Mouse (Mus musculus) cerebellum, adult 2 months (tissue): ENCODE results near the gene Frmd4a. TPM values are rescaled to one million over a fixed set of nuclear protein-coding genes. Genes with fewer than 3 reads are reported as not detected.

Experiments used
- DNase-seq, 2 experiments: peaks; one replicate each; pipeline ENCODE4 v3.0.0; 2021
- H3K27ac ChIP-seq: fragments of 200-500 bp; 2 replicates; pipeline ENCODE4 v1.5.1; 2012; ENCODE audit warnings: low read length, control low read depth, inconsistent platforms; ENCODE audit not compliant: insufficient read depth
- H3K27me3 ChIP-seq: fragments of 200-500 bp; 2 replicates; pipeline ENCODE4 v1.6.1; 2012; ENCODE audit warnings: inconsistent platforms, mild to moderate bottlenecking, low read length, moderate library complexity; ENCODE audit not compliant: control insufficient read depth, insufficient read depth
- H3K4me1 ChIP-seq: fragments of 200-500 bp; 2 replicates; pipeline ENCODE4 v1.6.1; 2011; ENCODE audit warnings: low read length; ENCODE audit not compliant: control insufficient read depth, insufficient read depth
- H3K4me3 ChIP-seq: fragments of 200-500 bp; replicated peaks from 2 replicates; pipeline ENCODE3; 2011; ENCODE audit warnings: mild to moderate bottlenecking, low read depth, low read length, control low read depth; ENCODE audit not compliant: insufficient read depth
- CTCF ChIP-seq: fragments of 200-500 bp; IDR thresholded peaks from 2 replicates; pipeline ENCODE4 v1.5.1; 2011; ENCODE audit warnings: low read depth, mild to moderate bottlenecking, control low read depth, low read length, moderate library complexity, borderline replicate concordance; ENCODE audit not compliant: insufficient read depth
- POLR2A ChIP-seq: fragments of 200-500 bp; IDR thresholded peaks from 2 replicates; pipeline ENCODE4 v1.6.1; 2011; ENCODE audit warnings: low read length, control low read depth, borderline replicate concordance; ENCODE audit not compliant: insufficient read depth
- WGBS: fragments of 180-500 bp; shearing (Covaris S2); methylation state at CpG from one replicate; pipeline ENCODE4 v1.1.7; 2018; 5-methylcytosine and 5-hydroxymethylcytosine counted together
- polyA plus RNA-seq: library from polyadenylated mRNA; depleted of rRNA; stranded (reverse); fragments of >200 nt; gene quantifications from 2 replicates; pipeline ENCODE4 v1.2.3, GENCODE M21; 2012

Frmd4a gene
- polyA plus RNA-seq, 1 experiment, result 33.6 TPM

DNA sequence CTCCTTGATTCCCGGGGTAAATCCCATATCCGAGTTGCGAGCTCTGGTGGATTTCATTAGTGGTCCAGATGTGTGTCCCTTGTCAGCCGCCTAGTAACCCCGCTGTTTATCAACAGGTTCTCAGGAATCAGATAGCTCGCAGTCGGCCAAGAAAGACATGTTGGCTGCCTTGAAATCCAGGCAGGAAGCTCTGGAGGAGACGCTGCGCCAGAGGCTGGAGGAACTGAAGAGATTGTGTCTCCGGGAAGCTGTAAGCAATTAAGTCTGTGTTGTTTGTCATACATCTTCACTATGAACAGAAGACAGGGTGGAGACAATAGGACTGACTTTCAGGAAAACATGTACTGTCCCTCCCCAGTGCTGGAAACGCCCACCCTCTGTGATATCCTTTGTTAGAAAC lies 568.7 kb downstream of the Frmd4a start:
- DNase-seq, result no peak
- TF ChIP-seq POLR2A (no peak), CTCF (no peak)
- H3K4me1 ChIP-seq, result no peaks in the 10 kb centered on the region
- H3K27me3 ChIP-seq, result no peaks in the 10 kb centered on the region
- WGBS, result 80% methylated on average over 11 of the region's 11 CpGs
- no peak overlapping the region for H3K4me3 ChIP-seq
- H3K27ac ChIP-seq, result no peak overlapping the region

DNA sequence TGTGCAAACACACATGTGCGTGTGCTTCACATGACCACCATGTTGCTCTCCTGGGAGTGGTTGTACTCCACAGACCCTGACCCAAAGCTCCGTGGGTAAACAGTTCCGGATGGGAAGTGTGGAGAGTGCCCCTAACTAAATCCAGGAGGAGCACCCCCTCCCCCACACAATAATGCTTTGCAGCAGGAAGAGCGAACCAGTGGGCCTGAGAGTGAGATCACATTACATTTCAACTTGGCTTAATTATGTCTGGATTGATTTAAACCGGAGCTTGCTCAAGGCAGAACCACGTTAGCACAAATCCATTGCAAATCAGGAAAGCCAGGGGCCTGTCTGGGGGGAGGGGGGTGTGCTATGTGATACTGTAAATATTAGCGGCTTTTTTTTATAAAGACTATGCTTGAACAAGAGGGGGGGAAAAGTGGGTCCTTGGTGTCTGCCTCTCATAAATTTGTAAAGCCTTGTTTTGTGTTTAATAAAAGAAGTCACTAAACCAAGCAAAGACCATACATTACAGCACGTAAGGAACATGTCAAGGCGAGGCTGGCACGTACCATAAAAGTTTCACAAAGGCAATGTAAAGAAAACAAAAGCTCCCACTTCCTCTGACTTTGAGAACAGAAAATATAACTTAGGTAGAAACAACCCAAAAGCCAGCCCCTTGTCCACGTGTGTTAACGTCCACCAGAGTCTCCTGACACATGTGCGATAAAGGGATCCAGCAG lies 570.3 kb downstream of the Frmd4a start:
- no peak for DNase-seq
- WGBS, result 92% methylated on average over 13 of the region's 13 CpGs
- TF ChIP-seq POLR2A (no peak), CTCF (no peak)
- Histone ChIP-seq H3K4me1 (no peaks in the 10 kb centered on the region), H3K27ac (no peak overlapping the region), H3K4me3 (no peak overlapping the region), H3K27me3 (no peaks in the 10 kb centered on the region)

DNA sequence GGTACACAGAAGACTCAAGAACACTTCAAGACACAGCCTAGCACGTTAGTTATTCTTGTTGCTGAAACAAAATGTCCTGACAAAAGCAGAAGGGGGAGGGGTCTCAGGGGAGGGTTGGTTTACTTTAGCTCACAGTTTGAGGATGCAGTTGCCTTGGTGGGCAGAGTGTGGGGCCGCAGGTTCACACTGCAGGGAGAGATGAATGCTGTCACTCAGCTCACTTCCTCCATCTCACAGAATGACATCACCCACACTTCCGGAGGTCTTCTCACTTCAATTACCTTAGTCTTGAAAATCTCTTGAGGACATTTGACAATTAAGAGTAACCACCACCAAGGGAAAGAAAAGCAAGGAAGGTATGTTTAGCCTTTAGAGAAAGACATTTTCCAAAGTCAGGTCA lies 574.1 kb downstream of the Frmd4a start:
- Histone ChIP-seq H3K4me1 (no peaks in the 10 kb centered on the region), H3K27ac (no peak overlapping the region), H3K4me3 (no peak overlapping the region), H3K27me3 (no peaks in the 10 kb centered on the region)
- WGBS, result 91% methylated on average over 3 of the region's 3 CpGs
- no peak for DNase-seq
- TF ChIP-seq POLR2A (no peak), CTCF (no peak)

DNA sequence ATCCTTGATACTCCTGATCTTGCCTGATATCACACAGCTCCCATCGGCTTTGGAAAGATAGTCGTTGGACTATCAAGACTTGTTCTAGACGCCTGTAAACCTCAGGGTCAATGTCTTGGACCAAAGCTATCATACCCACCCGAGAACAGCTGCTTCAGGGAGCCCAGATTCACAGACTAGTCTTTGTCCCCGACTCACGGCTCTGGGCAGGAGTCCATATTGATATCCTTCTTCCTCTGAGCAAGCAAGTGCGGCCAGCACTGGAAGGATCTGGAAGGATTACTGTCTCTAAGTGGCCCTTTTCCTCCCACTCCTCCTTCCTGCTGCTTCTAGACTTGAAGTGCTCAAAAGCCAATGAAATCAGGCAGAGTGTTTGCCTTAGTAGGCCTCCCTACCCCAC lies 575.1 kb downstream of the Frmd4a start:
- Histone ChIP-seq H3K27ac (no peak overlapping the region), H3K4me1 (no peaks in the 10 kb centered on the region), H3K27me3 (no peaks in the 10 kb centered on the region), H3K4me3 (no peak overlapping the region)
- no peak for DNase-seq
- TF ChIP-seq POLR2A, result no peak
- TF ChIP-seq CTCF, result no peak
- WGBS, result 85% methylated on average over 7 of the region's 7 CpGs

DNA sequence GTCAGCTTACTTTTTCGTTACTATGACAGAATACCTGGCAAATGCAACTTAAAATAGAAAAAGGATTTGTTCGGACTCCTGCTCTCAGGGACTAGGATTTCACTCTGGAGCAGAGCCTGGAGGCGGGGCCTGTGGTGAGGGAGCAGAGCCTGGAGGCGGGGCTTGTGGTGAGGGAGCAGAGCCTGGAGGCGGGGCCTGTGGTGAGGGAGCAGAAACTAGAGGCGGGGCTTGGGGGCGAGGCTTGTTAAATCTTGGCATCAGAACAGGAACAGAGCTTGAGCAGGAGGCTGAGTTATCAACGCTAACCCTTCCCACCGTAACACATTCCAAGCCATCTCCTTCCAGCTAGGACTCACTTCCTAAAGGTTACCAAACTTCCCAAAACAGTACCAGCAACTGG lies 575.9 kb downstream of the Frmd4a start:
- TF ChIP-seq POLR2A (no peak), CTCF (no peak)
- Histone ChIP-seq H3K27me3 (no peaks in the 10 kb centered on the region), H3K4me3 (no peak overlapping the region), H3K4me1 (no peaks in the 10 kb centered on the region), H3K27ac (no peak overlapping the region)
- WGBS, result 72% methylated on average over 9 of the region's 9 CpGs
- DNase-seq, result no peak

DNA sequence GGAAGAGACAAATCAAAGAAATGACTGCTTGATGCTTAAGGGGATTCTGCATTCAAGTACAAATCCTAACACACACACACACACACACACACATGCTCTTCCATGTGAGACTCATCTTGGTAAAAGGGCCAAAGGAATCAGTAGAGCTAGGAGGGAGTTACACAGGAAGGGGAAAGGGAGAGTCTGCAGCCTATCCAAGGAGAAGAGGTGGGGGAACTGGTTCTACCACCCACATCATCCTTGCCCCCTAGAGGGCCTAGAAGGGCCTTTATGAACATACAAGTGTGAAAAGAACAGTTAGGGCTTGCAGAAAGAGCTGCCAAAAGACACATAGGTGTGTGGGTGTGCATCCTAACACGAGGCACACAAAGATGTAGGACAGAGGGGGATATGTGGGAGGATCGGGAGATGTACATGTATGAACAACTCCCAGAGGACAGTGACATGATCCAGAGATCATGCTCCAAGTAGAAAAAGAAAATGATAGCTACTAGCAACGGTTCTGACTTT lies 576.4 kb downstream of the Frmd4a start:
- 98% methylated on average over 3 of the region's 3 CpGs for WGBS
- TF ChIP-seq CTCF (no peak), POLR2A (no peak)
- H3K4me1 ChIP-seq, result no peaks in the 10 kb centered on the region
- no peaks in the 10 kb centered on the region for H3K27me3 ChIP-seq
- no peak overlapping the region for H3K4me3 ChIP-seq
- no peak overlapping the region for H3K27ac ChIP-seq
- no peak for DNase-seq

DNA sequence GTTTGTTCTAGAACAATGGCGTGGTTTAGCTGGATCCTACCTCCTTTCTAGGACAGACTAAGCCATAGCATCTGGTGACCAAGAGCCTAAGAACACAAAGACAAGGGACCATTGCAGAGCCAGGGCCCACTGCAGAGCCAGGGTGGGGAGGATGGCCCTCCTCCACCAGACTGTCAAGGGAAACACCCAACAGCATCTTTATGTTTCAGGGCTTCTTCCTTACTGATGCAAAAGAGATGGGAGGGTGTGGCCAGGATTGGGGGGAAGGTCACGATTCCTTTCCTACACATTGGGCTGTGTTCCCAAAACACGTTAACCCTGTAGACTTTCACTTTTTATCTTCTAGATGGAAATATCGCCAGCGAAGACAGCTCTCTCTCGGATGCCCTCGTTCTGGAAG lies 579.5 kb downstream of the Frmd4a start:
- no peak overlapping the region for H3K27ac ChIP-seq
- no peak for TF ChIP-seq POLR2A
- 94% methylated on average over 7 of the region's 7 CpGs for WGBS
- H3K4me1 ChIP-seq, result peaks cover 6% of the 10 kb centered on the region
- H3K27me3 ChIP-seq, result no peaks in the 10 kb centered on the region
- no peak overlapping the region for H3K4me3 ChIP-seq
- no peak for DNase-seq

DNA sequence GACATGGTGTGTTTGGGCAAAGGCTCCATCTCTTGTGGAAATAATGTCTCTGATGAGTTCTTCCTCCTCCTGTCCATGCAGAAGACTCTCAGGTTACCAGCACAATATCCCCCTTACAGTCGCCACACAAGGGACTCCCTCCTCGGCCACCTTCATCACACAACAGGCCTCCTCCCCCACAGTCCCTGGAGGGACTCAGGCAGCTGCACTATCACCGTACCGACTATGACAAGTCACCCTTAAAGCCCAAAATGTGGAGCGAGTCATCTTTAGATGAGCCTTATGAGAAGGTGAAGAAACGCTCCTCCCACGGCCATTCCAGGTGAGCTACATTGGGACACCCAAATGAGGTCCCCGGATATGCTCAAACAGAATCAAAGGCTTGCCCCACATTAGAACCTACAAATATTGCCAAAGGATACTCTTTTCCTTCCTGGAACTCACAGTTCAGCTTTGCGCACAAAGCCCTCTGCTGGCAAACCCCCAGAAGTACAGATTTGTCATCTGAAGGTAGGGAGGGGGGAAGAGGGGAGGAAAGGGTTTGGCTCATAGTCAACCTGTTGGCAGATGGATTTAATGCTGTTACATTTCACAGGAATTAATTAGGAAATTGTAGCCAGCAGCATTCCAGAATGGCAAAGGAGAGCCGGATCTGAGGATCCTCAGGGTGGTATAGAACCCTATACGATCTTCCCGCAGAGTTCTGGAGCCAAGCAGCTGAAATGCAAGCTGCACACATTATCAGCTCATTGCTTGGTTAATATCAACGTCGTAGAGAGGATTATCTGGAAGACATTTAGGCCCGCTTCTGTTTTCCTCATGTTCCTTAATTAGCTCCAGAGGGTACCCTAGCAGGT lies 583.7 kb downstream of the Frmd4a start:
- peak; percentile 76 to 86 for DNase-seq
- no peak overlapping the region for H3K27ac ChIP-seq
- 17% methylated on average over 15 of the region's 15 CpGs for WGBS
- H3K4me1 ChIP-seq, result peaks cover 8% of the 10 kb centered on the region
- no peaks in the 10 kb centered on the region for H3K27me3 ChIP-seq
- peak; percentile 64 for TF ChIP-seq CTCF
- TF ChIP-seq POLR2A, result no peak
- no peak overlapping the region for H3K4me3 ChIP-seq
